Mouse (Mus musculus): ENCODE measurements around the gene Znhit3. TPM values are rescaled to one million over a fixed set of nuclear protein-coding genes. Genes with fewer than 3 reads are reported as not detected.
A peak's percentile ranks its signal among the peaks of the same experiment; 100 is the strongest.

Gene Znhit3
- total and polyA plus RNA-seq, 3 experiments = 49.6 to 76.1 TPM; not detected in 1

GRCm38 (mm10) chr11:84882346-84882745, 33.8 kb downstream of the Znhit3 start:
- H3K4me3 ChIP-seq (ENCODE audit: control insufficient read depth in 1 of 2, insufficient read depth in 1 of 2, low read depth in 2 of 2, low read length in 2 of 2) = no peak overlapping the region
- H3K9ac ChIP-seq (ENCODE audit: control insufficient read depth, low read depth, low read length, poor library complexity, severe bottlenecking) = no peak overlapping the region
- H3K79me2 ChIP-seq (ENCODE audit: control insufficient read depth, insufficient read depth, low read length, poor library complexity) = peaks cover 19% of the 10 kb centered on the region
- DNase-seq (ENCODE audit: low read depth, low spot score) = no peak
- peaks cover 0 to 16% of the 10 kb centered on the region in 2 experiments; a peak in 3 of 4 replicates for H3K4me1 ChIP-seq (ENCODE audit: control insufficient read depth in 1 of 2, insufficient read depth in 2 of 2, low read length in 2 of 2)
- TF ChIP-seq ZMIZ1 (IDR thresholded peaks at IDR 0.05; ENCODE audit: low read depth, low read length) (no peak), RCOR1 (IDR thresholded peaks at IDR 0.05; ENCODE audit: low read depth, low read length) (no peak), MAX (IDR thresholded peaks at IDR 0.05; ENCODE audit: low read length) (no peak), TCF12 (IDR thresholded peaks at IDR 0.05; ENCODE audit: low read depth, low read length) (no peak), JUND (IDR thresholded peaks at IDR 0.05; ENCODE audit: low read depth, low read length) (no peak), CHD1 (IDR thresholded peaks at IDR 0.05; ENCODE audit: low read depth, low read length) (no peak), E2F4 (IDR thresholded peaks at IDR 0.05; ENCODE audit: borderline replicate concordance, low read depth, low read length) (no peak), RAD21 (IDR thresholded peaks at IDR 0.05; ENCODE audit: low read depth, low read length) (no peak), CHD2 (IDR thresholded peaks at IDR 0.05; ENCODE audit: low read length) (no peak), ELF1 (IDR thresholded peaks at IDR 0.05; ENCODE audit: low read depth, low read length) (no peak), GABPA (IDR thresholded peaks at IDR 0.05; ENCODE audit: low read depth, low read length) (no peak), KAT2A (conservative IDR thresholded peaks at IDR 0.05; ENCODE audit: low read depth, low read length) (no peak), SIN3A (IDR thresholded peaks at IDR 0.05; ENCODE audit: low read length) (no peak), ETS1 (IDR thresholded peaks at IDR 0.05; ENCODE audit: low read depth, low read length) (no peak), MYC (IDR thresholded peaks at IDR 0.05; ENCODE audit: low read depth, low read length) (no peak), TAL1 (IDR thresholded peaks at IDR 0.05; ENCODE audit: low read length) (no peak), GATA1 (IDR thresholded peaks at IDR 0.05; ENCODE audit: low read depth, low read length) (no peak), MAFK (IDR thresholded peaks at IDR 0.05; ENCODE audit: borderline replicate concordance, low read depth, low read length) (no peak), POLR2A (IDR thresholded peaks at IDR 0.05; ENCODE audit: control insufficient read depth in 1 of 2, insufficient read depth in 1 of 2, low read depth in 1 of 2, low read length in 2 of 2, poor library complexity in 1 of 2) (no peak)
- H3K27ac ChIP-seq (ENCODE audit: control insufficient read depth, low read depth, low read length) = no peak overlapping the region
- H3K9me3 ChIP-seq (replicated peaks; ENCODE audit: insufficient read depth, low read length) = no peaks in the 10 kb centered on the region
- H3K27me3 ChIP-seq (ENCODE audit: control insufficient read depth in 1 of 2, insufficient read depth in 2 of 2, low read length in 2 of 2) = no peaks in the 10 kb centered on the region
- H3K36me3 ChIP-seq (ENCODE audit: control insufficient read depth in 1 of 2, insufficient read depth in 2 of 2, low read length in 2 of 2) = peaks cover 3 to 5% of the 10 kb centered on the region in 2 experiments; a peak in 3 of 4 replicates

DNA sequence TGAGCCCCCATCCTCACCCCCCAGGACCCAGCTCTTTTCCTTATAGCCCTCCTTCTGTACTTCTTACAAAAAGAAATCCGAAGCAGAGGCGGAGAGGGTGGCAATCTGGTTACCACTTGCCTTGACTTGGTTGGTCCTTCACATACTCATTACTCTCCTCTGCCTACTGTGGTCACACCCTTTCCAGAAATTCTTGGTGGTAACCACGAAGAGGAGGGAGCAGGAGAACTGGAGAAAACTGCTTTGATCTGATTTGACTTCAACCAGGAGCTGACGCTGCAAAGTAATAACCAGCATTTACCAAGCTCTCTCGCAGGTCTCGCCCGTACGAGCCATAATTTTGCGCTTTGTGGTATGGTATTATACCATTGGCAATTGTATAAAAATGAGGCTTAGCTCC, 35.2 kb downstream of the Znhit3 start:
- no peaks in the 10 kb centered on the region for H3K9me3 ChIP-seq (replicated peaks; ENCODE audit: insufficient read depth, low read length)
- H3K27me3 ChIP-seq (ENCODE audit: control insufficient read depth in 1 of 2, insufficient read depth in 2 of 2, low read length in 2 of 2) = no peaks in the 10 kb centered on the region
- TF ChIP-seq TCF12 (IDR thresholded peaks at IDR 0.05; ENCODE audit: low read depth, low read length) (no peak), USF1 (IDR thresholded peaks at IDR 0.05; ENCODE audit: low read depth, low read length) (no peak), MAZ (IDR thresholded peaks at IDR 0.05; ENCODE audit: low read depth, low read length) (no peak), NRF1 (IDR thresholded peaks at IDR 0.05; ENCODE audit: insufficient read depth, low read depth, low read length, poor library complexity, severe bottlenecking) (no peak), ELF1 (IDR thresholded peaks at IDR 0.05; ENCODE audit: low read depth, low read length) (no peak), GATA1 (IDR thresholded peaks at IDR 0.05; ENCODE audit: low read depth, low read length) (no peak), ZC3H11A (IDR thresholded peaks at IDR 0.05; ENCODE audit: low read depth, low read length) (no peak), MEF2A (IDR thresholded peaks at IDR 0.05; ENCODE audit: extremely low read depth, insufficient replicate concordance, low read depth, low read length, poor library complexity, severe bottlenecking) (no peak), USF2 (IDR thresholded peaks at IDR 0.05; ENCODE audit: borderline replicate concordance in 1 of 2, insufficient read depth in 1 of 2, low read depth in 1 of 2, low read length in 2 of 2) (no peak), CTCF (IDR thresholded peaks at IDR 0.05 in 2 of 3, conservative IDR thresholded peaks at IDR 0.05 in 1 of 3; ENCODE audit: control insufficient read depth in 1 of 3, insufficient read depth in 1 of 3, low read depth in 2 of 3, low read length in 3 of 3, poor library complexity in 1 of 3, severe bottlenecking in 1 of 3) (no peak), MAX (IDR thresholded peaks at IDR 0.05; ENCODE audit: low read length) (no peak), ZMIZ1 (IDR thresholded peaks at IDR 0.05; ENCODE audit: low read depth, low read length) (no peak), RCOR1 (IDR thresholded peaks at IDR 0.05; ENCODE audit: low read depth, low read length) (no peak)
- peaks cover 3 to 5% of the 10 kb centered on the region in 2 experiments; a peak in 3 of 4 replicates for H3K36me3 ChIP-seq (ENCODE audit: control insufficient read depth in 1 of 2, insufficient read depth in 2 of 2, low read length in 2 of 2)
- H3K4me3 ChIP-seq (ENCODE audit: control insufficient read depth in 1 of 2, insufficient read depth in 1 of 2, low read depth in 2 of 2, low read length in 2 of 2) = peak overlapping the region; percentile 71 to 87
- no peak overlapping the region for H3K27ac ChIP-seq (ENCODE audit: control insufficient read depth, low read depth, low read length)
- peak; percentile 25 for DNase-seq (ENCODE audit: low read depth, low spot score)
- H3K4me1 ChIP-seq (ENCODE audit: control insufficient read depth in 1 of 2, insufficient read depth in 2 of 2, low read length in 2 of 2) = peaks cover 0 to 16% of the 10 kb centered on the region in 2 experiments; a peak in 3 of 4 replicates
- H3K9ac ChIP-seq (ENCODE audit: control insufficient read depth, low read depth, low read length, poor library complexity, severe bottlenecking) = peak overlapping the region; percentile 88
- H3K79me2 ChIP-seq (ENCODE audit: control insufficient read depth, insufficient read depth, low read length, poor library complexity) = peaks cover 19% of the 10 kb centered on the region

Measured in MEL (cell line).